Mouse (Mus musculus): ENCODE results near the gene Plekho1. TPM values are rescaled to one million over a fixed set of nuclear protein-coding genes. Genes with fewer than 3 reads are reported as not detected.

Gene Plekho1
- total RNA-seq, 2 experiments from 2014 or later, result 38.5 to 41.6 TPM

DNA sequence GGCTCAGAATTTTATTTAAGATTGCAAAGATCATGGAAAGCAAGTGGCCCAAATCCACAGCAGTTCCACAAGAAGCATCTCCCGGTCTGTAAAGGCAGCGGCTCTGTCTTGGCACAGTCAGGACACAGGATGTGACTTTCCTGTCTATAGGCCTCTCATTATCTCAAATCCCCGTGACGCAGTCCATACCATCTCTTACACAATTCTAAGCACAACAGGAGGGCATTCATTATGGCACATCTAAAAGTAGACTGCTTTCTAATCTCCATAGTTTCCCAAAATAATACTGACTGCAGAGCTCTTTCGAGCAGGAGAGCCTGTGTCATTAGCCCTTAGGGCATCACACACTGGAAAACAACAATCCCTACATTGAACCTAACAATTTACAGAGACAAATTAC, 17.0 kb upstream of the Plekho1 start:
- no peak for DNase-seq (ENCODE audit: low spot score in 2 of 2)

GRCm38 (mm10) chr3:96008463-96008862, 12.7 kb upstream of the Plekho1 start:
- no peak for DNase-seq (ENCODE audit: low spot score in 2 of 2)

- DNase-seq (ENCODE audit: low spot score in 2 of 2), result no peak
These were observed 5.8 kb upstream of the Plekho1 start for GRCm38 (mm10) chr3:96001560-96001959.

DNA sequence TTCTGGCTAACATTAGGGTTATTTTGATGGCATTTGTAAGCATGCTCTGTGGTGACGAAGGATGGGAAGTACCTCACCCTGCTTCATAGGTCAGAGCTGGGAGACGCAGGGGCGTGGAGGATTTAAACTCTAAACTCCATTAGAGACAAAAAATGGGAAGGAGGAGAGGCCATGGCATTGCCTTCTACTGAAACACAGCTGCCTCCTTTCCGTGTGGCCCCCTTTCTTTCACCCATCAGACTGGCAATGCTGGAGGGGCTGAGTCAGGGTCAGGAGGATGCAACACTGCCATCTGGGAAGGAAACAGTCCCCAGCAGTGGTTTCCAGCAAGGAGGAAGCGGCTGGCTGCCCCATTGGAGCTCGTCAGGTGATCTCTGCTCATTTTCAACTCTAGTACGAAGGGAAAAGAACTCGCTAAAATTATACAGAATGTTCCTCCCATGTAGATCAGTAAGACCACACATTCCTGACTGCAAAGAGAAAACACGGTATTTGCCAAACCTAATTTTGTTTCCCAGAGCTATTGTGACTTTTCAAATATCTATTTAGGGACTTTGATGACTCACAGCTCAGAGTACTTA, 5.2 kb upstream of the Plekho1 start:
- no peak for DNase-seq (ENCODE audit: low spot score in 2 of 2)

DNA sequence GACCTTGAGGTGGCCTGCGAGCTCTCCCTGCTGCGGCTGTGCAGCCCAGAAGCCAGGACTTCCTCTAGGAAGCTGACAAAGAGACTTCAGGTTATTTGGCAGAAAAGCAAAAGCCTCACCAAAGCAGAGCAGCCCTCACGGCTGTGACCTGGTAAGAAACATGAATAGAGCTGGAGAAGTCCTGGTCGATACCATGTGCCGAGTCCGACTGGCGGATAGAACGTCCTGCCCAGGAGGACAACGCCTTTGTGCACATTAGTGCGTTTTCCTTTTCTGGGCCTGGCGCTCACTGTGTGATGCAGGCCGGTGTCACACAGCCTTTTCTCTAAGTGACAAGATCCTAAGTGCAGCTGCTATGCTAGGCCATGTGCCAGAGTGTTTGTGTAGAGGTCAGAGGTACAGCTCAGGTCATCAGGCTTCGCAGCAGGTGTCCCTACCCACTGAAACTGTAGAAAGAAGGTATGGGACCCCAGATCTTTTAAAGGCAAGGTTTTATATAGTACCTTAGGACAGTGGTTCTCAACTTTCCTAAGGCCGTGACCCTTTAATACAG, 4.4 kb upstream of the Plekho1 start:
- DNase-seq (ENCODE audit: low spot score in 2 of 2), result no peak

DNA sequence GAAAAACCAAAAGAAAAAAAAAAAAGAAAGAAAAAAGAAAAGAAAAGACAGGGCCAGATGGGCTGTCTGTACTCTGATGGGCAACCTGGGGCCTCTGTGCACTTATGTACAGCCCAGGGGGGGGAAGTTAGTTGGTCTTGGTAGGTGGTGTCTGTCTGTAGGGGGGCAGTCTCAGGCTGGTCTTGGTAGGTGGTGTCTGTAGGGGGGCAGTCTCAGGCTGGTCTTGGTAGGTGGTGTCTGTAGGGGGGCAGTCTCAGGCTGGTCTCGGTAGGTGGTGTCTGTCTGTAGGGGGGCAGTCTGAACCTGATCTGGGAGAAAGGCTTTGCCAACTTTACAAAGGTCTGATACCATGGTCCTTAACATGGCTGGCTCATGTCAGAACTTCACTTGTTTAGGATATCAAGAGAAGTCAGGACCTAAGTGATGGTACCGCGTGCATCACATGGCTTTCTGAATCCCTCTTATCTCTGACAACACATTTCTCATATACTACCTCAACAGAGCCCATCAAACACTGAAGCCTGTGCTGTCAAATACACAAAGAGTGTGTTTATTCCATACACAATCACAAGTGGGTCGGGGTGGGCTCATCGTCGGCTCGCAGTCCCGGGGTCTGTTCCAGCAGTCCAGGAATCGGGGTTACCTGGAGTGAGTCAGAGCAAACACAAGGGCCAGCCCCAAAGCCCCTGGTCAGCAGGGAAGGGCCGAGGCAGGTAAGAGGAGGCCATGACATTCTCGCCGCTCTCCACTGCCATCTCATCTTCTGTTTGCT, 3.7 kb upstream of the Plekho1 start:
- DNase-seq (ENCODE audit: low spot score in 2 of 2), result no peak

- DNase-seq (ENCODE audit: low spot score in 2 of 2), result no peak
These were observed 1.5 kb upstream of the Plekho1 start for GRCm38 (mm10) chr3:95997203-95997721.

DNA sequence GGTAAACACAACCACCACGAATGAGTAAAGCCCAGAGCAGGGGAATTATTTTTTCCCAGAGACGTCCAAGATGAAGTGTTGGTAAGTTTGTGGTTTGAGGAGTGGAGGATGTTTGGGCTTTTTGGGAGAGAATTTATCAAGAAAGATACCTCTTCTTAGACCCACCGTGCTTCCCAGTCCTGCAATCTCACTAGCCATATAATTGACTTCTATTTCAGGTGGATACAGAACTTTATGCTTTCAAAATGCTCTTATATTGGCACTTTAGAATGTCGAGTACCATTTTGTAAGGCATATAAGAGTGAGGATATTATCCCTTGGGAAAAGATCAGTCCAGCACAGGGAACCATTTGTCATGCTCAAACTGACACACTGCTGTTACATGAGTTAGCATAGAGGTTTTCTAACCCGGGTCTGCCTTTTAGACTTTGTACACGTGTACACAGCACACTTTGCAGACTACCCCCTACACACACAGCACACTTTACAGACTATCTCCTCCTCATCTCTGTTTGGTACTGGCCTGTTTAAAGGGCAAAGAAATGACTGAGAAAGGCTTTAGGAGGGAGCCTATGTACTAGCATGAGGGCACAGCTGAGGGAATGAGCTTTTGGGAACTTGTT, 761 bp upstream of the Plekho1 start:
- no peak for DNase-seq (ENCODE audit: low spot score in 2 of 2)

DNA sequence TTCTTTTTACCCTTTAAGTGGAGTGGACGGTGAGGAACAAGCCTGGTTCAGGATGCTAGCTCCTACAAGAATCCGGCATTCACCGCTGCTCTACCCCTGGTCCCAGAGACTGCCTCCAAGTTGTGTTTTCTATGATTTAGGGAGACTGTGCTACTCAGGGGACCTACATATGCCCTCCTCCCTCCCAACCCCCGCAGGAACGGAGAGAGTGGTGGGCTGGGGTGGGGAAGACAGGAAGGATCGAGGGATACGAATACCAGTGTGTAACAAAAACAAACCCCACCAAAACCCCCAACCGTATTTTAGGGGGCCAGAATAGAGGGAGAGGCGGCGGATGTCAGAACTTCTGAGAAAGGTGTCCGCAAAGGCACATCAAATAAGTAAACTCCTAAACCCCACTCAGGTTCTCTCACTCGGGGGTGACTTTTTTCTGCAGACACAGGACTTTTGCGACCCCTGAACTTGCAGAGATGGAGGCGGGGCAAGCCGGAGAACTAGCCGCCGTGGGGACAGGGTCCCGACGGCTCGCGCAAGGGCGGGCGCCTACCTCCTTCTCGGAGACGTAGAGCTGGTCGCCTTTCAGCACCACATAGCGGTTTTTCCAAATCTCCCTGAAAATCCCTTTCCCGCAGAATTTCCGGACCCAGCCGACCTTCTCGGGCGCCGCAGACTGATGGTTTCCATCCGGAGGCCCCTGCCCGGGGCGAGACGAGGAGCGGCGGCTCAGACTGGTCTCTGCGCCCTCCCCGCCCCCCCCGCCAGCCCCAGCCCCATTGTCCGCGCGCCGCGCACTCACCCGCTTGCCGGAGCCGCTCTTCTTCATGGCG, 613 bp downstream of the Plekho1 start:
- no peak for DNase-seq (ENCODE audit: low spot score in 2 of 2)

- DNase-seq (ENCODE audit: low spot score in 2 of 2), result no peak
These were observed 1.4 kb downstream of the Plekho1 start for GRCm38 (mm10) chr3:95994381-95994846.

DNA sequence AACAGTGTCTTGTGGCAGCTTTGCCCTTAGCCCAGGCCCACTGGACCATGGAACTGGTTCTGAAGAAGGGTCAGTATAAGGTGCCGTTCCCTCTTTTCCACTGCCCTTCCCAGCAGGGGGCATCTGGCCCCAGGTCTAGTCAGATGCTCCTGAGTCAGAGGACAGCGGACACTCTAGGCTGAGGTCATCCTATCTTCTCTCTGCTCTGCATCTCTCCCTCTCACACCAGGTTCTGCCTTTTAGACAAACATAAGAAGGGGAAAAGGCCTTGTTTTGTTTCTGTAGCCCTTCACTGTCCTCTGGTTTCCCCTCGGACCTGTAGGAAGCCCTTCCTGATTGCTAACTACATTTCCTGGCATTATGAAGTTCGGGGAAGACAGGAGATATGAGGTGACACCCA, 1.9 kb downstream of the Plekho1 start:
- no peak for DNase-seq (ENCODE audit: low spot score in 2 of 2)

DNA sequence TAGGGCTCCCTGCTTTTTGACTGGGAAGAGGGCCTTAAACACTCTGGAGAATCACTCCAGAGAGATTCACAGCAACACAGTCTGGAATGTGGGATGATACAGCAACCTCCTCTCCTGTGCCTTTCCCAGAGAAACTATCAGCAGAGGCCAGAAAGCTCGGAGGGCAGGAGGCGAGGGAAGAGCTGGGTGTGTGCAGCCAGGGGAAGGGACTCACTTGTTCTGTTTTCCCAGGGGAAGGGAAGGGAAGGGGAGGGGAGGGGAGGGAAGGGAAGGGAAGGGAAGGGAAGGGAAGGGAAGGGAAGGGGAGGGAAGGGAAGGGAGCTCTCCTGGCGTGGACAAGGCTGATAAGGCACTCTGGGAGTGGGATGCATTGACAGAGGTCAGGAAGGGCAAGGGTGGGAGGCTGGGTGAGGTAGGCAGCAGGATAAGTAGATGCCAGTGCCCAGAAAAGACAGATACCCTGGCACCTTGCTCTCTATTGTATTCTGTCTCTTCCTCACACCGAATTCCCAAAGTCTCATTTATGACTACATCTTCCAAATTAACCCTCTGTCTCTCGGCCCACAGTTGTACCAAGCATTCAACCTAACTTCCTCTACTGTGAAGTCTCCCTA, 2.7 kb downstream of the Plekho1 start:
- no peak for DNase-seq (ENCODE audit: low spot score in 2 of 2)

GRCm38 (mm10) chr3:95990413-95990941, 5.3 kb downstream of the Plekho1 start:
- DNase-seq (ENCODE audit: low spot score in 2 of 2), result no peak

GRCm38 (mm10) chr3:95988969-95989368, 6.8 kb downstream of the Plekho1 start:
- DNase-seq (ENCODE audit: low spot score in 2 of 2), result peak in 1 of 2 experiments; percentile 38

DNA sequence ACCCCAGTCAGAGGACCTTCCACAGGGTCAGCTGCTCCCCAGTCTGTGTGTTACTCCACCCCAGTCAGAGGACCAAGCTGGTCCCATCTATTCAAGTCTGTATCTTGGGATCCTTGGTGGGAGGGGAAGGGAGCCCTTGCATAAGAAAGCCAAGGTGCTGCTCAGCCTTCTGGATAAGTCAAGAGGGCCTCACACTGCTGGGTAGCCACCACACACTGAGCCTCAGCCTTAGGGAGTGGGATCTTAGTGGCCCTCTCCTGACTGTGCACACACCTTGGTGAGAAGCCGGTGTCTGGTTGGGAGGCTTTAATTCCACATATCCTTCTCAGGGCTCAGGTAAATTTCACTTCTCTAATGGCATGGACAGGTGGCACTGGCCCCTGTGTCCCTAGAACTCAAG, 7.7 kb downstream of the Plekho1 start:
- DNase-seq (ENCODE audit: low spot score in 2 of 2), result no peak

- no peak for DNase-seq (ENCODE audit: low spot score in 2 of 2)
These were observed 8.3 kb downstream of the Plekho1 start for GRCm38 (mm10) chr3:95987386-95988110.

DNA sequence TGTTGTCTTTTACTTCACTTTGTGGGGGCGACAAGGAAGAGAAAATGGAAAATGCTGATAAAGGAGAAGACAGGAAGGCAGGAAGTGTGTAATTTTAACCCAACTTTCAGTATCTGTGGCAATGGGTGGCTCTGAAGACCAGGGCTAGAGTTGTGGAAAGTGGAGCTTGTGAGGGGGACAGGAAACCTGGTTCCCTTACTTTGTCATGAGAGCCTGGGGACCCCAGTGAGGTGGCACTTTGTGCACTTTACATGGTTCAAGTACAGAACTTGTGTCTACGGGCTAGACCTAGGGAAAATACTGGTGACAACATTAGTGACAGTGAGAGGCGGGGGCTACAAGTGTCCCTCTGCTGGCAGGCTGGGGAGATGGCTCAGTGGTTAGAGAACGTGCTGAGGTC, 8.8 kb downstream of the Plekho1 start:
- DNase-seq (ENCODE audit: low spot score in 2 of 2), result no peak

- no peak for DNase-seq (ENCODE audit: low spot score in 2 of 2)
These were observed 9.7 kb downstream of the Plekho1 start for GRCm38 (mm10) chr3:95986001-95986622.

Measured in adrenal gland, postnatal 4 days (tissue).